19 mouse cellular contexts compared by ENCODE assay signal in genomic region chr12:91056885-91057284, GRCm38 (mm10).
A peak's percentile ranks its signal among the peaks of the same experiment; 100 is the strongest.
DNase-seq lines count a peak whose midpoint lies in the region; ATAC-seq and TF ChIP-seq lines count a peak whose summit lies in the region.
"Had no signal": no experiment of that assay in that cellular context is flagged by ENCODE, and none has a peak within 500 bp of the region (broad histone marks: within the 10 kb centered on the region; RNA-seq: fewer than 3 reads in every experiment).

No protein-coding gene starts in this region.

- ATAC-seq in midbrain, embryonic 11.5 days (ENCODE audit: low FRiP score) = no peak
- ATAC-seq in midbrain, embryonic 14.5 days (ENCODE audit: low FRiP score, low TSS enrichment) = no peak
- no peak for ATAC-seq in kidney, embryonic 16.5 days (ENCODE audit: low FRiP score, low TSS enrichment)
- ATAC-seq: forebrain, embryonic 13.5 days; forebrain, postnatal 0 days; intestine, embryonic 15.5 days had no signal

- no peak overlapping the region for H3K4me3 ChIP-seq in midbrain, embryonic 11.5 days (ENCODE audit: low read depth, low read length)
- no peak overlapping the region for H3K4me3 ChIP-seq in midbrain, embryonic 14.5 days (replicated peaks; ENCODE audit: low read depth, low read length)
- H3K4me3 ChIP-seq in kidney, embryonic 16.5 days (ENCODE audit: low read length) = no peak overlapping the region
- no peak overlapping the region for H3K4me3 ChIP-seq in thymus, adult 2 months (ENCODE audit: control insufficient read depth, insufficient read depth, low read length)
- H3K4me3 ChIP-seq: embryonic facial prominence, embryonic 10.5 days; forebrain, embryonic 13.5 days; heart, adult 2 months; heart, embryonic 15.5 days; hindbrain, embryonic 13.5 days; intestine, embryonic 15.5 days had no signal

- 89% methylated on average over 10 of the region's 10 CpGs for WGBS in midbrain, embryonic 11.5 days
- WGBS in midbrain, embryonic 14.5 days = 92% methylated on average over 10 of the region's 10 CpGs
- WGBS in kidney, embryonic 16.5 days = 84% methylated on average over 10 of the region's 10 CpGs
- 93% methylated on average over 10 of the region's 10 CpGs for WGBS in thymus, adult 2 months

- H3K4me2 ChIP-seq in midbrain, embryonic 11.5 days = no peak overlapping the region
- H3K4me2 ChIP-seq in midbrain, embryonic 14.5 days (ENCODE audit: low read length) = no peak overlapping the region
- no peak overlapping the region for H3K4me2 ChIP-seq in kidney, embryonic 16.5 days (replicated peaks; ENCODE audit: low read depth, low read length)
- H3K4me2 ChIP-seq: forebrain, embryonic 13.5 days; heart, embryonic 11.5 days; heart, embryonic 15.5 days; hindbrain, embryonic 13.5 days; intestine, embryonic 15.5 days had no signal

- no peak for TF ChIP-seq CTCF in thymus, adult 2 months (IDR thresholded peaks at IDR 0.05; ENCODE audit: borderline replicate concordance, control insufficient read depth, extremely low read depth, insufficient read depth, low read length, poor library complexity)

- no peaks in the 10 kb centered on the region for H3K36me3 ChIP-seq in midbrain, embryonic 11.5 days (ENCODE audit: control insufficient read depth, insufficient read depth, low read length)
- H3K36me3 ChIP-seq in midbrain, embryonic 14.5 days (ENCODE audit: control insufficient read depth, insufficient read depth, low read length) = no peaks in the 10 kb centered on the region
- H3K36me3 ChIP-seq in kidney, embryonic 16.5 days (ENCODE audit: insufficient read depth, low read length) = no peaks in the 10 kb centered on the region
- H3K36me3 ChIP-seq in thymus, adult 2 months (ENCODE audit: control insufficient read depth, insufficient read depth, low read length) = no peaks in the 10 kb centered on the region
- H3K36me3 ChIP-seq: embryonic facial prominence, embryonic 10.5 days; heart, embryonic 15.5 days; hindbrain, embryonic 13.5 days; intestine, embryonic 15.5 days had no signal

- no peak overlapping the region for H3K9ac ChIP-seq in midbrain, embryonic 11.5 days (ENCODE audit: low read length)
- H3K9ac ChIP-seq in midbrain, embryonic 14.5 days (replicated peaks; ENCODE audit: low read length) = no peak overlapping the region
- H3K9ac ChIP-seq in kidney, embryonic 16.5 days (replicated peaks; ENCODE audit: low read length) = no peak overlapping the region
- H3K9ac ChIP-seq: forebrain, embryonic 13.5 days; forebrain, postnatal 0 days; heart, embryonic 15.5 days; hindbrain, embryonic 13.5 days; intestine, embryonic 15.5 days had no signal

- no peak for TF ChIP-seq POLR2A in thymus, adult 2 months (IDR thresholded peaks at IDR 0.05; ENCODE audit: control insufficient read depth, extremely low read depth, insufficient read depth, low read length, poor library complexity)

- H3K4me1 ChIP-seq in midbrain, embryonic 11.5 days (ENCODE audit: control insufficient read depth, insufficient read depth, low read length) = no peaks in the 10 kb centered on the region
- H3K4me1 ChIP-seq in midbrain, embryonic 14.5 days (ENCODE audit: control insufficient read depth, insufficient read depth, low read length) = no peaks in the 10 kb centered on the region
- no peaks in the 10 kb centered on the region for H3K4me1 ChIP-seq in kidney, embryonic 16.5 days (ENCODE audit: insufficient read depth, low read length)
- no peaks in the 10 kb centered on the region for H3K4me1 ChIP-seq in thymus, adult 2 months (replicated peaks; ENCODE audit: control insufficient read depth, insufficient read depth, low read length)
- H3K4me1 ChIP-seq: embryonic facial prominence, embryonic 10.5 days; forebrain, embryonic 13.5 days; heart, embryonic 15.5 days; hindbrain, embryonic 13.5 days; intestine, embryonic 15.5 days had no signal

- no peaks in the 10 kb centered on the region for H3K9me3 ChIP-seq in midbrain, embryonic 11.5 days (ENCODE audit: control insufficient read depth, low read length)
- H3K9me3 ChIP-seq in midbrain, embryonic 14.5 days (ENCODE audit: control insufficient read depth, low read length) = no peaks in the 10 kb centered on the region
- H3K9me3 ChIP-seq in kidney, embryonic 16.5 days (ENCODE audit: low read length) = no peaks in the 10 kb centered on the region
- H3K9me3 ChIP-seq: embryonic facial prominence, embryonic 10.5 days; forebrain, embryonic 13.5 days; heart, embryonic 15.5 days; hindbrain, embryonic 13.5 days; intestine, embryonic 15.5 days had no signal

- H3K27ac ChIP-seq in midbrain, embryonic 11.5 days (ENCODE audit: low read depth, low read length) = no peak overlapping the region
- no peak overlapping the region for H3K27ac ChIP-seq in midbrain, embryonic 14.5 days (replicated peaks; ENCODE audit: low read depth, low read length)
- no peak overlapping the region for H3K27ac ChIP-seq in kidney, embryonic 16.5 days (ENCODE audit: low read length)
- no peak overlapping the region for H3K27ac ChIP-seq in thymus, adult 2 months (ENCODE audit: control insufficient read depth, insufficient read depth, low read length)
- H3K27ac ChIP-seq: embryonic facial prominence, embryonic 10.5 days; forebrain, embryonic 13.5 days; heart, adult 2 months; heart, embryonic 15.5 days; hindbrain, embryonic 13.5 days; intestine, embryonic 15.5 days had no signal

- no peaks in the 10 kb centered on the region for H3K27me3 ChIP-seq in midbrain, embryonic 11.5 days (ENCODE audit: control insufficient read depth, insufficient read depth, low read length)
- no peaks in the 10 kb centered on the region for H3K27me3 ChIP-seq in midbrain, embryonic 14.5 days (ENCODE audit: control insufficient read depth, insufficient read depth, low read length)
- H3K27me3 ChIP-seq in kidney, embryonic 16.5 days (ENCODE audit: insufficient read depth, low read length) = no peaks in the 10 kb centered on the region
- no peaks in the 10 kb centered on the region for H3K27me3 ChIP-seq in thymus, adult 2 months (ENCODE audit: control insufficient read depth, insufficient read depth, low read length)
- H3K27me3 ChIP-seq: forebrain, embryonic 13.5 days; heart, embryonic 15.5 days; hindbrain, embryonic 13.5 days; intestine, embryonic 15.5 days had no signal

- DNase-seq in midbrain, embryonic 11.5 days (ENCODE audit: low spot score, missing footprints) = peak; percentile 8
- DNase-seq in midbrain, embryonic 14.5 days = no peak
- peak; percentile 80 to 89 for DNase-seq in cerebellum, adult 18-20 months
- DNase-seq in cerebellum, adult 9-11 months = peak; percentile 93
- DNase-seq in cerebellum, postnatal 36 days = peak; percentile 76 to 77
- no peak for DNase-seq in lung, adult 18-20 months
- no peak for DNase-seq in thymus, adult 2 months
- DNase-seq: adrenal gland, postnatal 10 days; forebrain, postnatal 0 days; gastrocnemius, postnatal 14 days; heart, adult 2 months; heart, postnatal 14 days had no signal

Comparison
In these comparisons a context has a peak if more than half of its experiments do, and no peak if none do; other contexts are left out.
1. DNase-seq: peak in midbrain, embryonic 11.5 days (single experiment), cerebellum, adult 18-20 months (2 of 2), cerebellum, adult 9-11 months (single experiment) and cerebellum, postnatal 36 days (2 of 2); none in midbrain, embryonic 14.5 days (single experiment), lung, adult 18-20 months (0 of 2) and thymus, adult 2 months (single experiment).